Mouse (Mus musculus): Measurements from ENCODE around the gene Kdm5b. TPM values are rescaled to one million over a fixed set of nuclear protein-coding genes. Genes with fewer than 3 reads are reported as not detected.

Kdm5b gene
- polyA plus RNA-seq, 1 experiment from 2014 or later, result 6.4 TPM

GRCm38 (mm10) chr1:134535513-134535912 lies 24.5 kb upstream of the Kdm5b start:
- H3K9ac ChIP-seq (replicated peaks), result no peak overlapping the region
- ATAC-seq, result no peak
- WGBS (ENCODE audit: insufficient replicate concordance), result 68% methylated on average over 3 of the region's 3 CpGs

DNA sequence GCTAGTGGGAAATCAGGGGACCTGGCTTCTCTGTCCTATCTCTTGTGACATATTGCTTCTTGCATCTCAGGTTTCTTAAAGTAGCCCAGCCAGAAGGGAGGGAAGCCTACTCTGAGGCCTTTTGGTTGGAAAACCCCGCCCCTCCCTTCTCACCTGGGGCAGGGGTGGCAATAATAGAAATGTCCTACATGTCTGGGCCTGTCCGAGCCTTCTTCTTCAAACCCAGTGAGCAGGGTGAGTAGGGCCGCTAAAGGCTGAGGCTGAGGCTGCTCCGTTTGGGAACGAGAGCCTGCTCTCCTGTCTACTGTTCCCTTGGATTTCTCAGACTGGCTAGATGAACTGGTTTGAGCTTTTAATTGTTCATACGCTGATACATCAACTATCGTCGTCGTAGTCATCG lies 19.4 kb upstream of the Kdm5b start:
- 88% methylated on average over 10 of the region's 10 CpGs for WGBS (ENCODE audit: insufficient replicate concordance)
- no peak for TF ChIP-seq CTCF (IDR thresholded peaks at IDR 0.05; ENCODE audit: low read depth)
- TF ChIP-seq EP300 (IDR thresholded peaks at IDR 0.05; ENCODE audit: low read depth), result no peak
- ATAC-seq (no peak), DNase-seq (no peak)
- Histone ChIP-seq H3K4me3 (ENCODE audit: low read depth, low read length) (no peak overlapping the region), H3K9ac (replicated peaks) (no peak overlapping the region), H3K27ac (ENCODE audit: low read depth) (no peak overlapping the region), H3K27me3 (ENCODE audit: insufficient read depth, low read length) (no peaks in the 10 kb centered on the region), H3K36me3 (replicated peaks; ENCODE audit: insufficient read depth, low read length) (no peaks in the 10 kb centered on the region), H3K4me2 (ENCODE audit: low read depth, low read length) (no peak overlapping the region), H3K9me3 (ENCODE audit: low read length) (no peaks in the 10 kb centered on the region), H3K4me1 (ENCODE audit: insufficient read depth) (0 out of 2 replicates have a peak, but pooled peaks cover 3% of the 10 kb centered on the region)

More at GRCm38 (mm10) chr1:134535513-134535912, 24.5 kb upstream of the Kdm5b start:
- no peak for DNase-seq
- H3K27me3 ChIP-seq (ENCODE audit: insufficient read depth, low read length), result no peaks in the 10 kb centered on the region
- H3K27ac ChIP-seq (ENCODE audit: low read depth), result no peak overlapping the region
- no peaks in the 10 kb centered on the region for H3K9me3 ChIP-seq (ENCODE audit: low read length)
- 0 out of 2 replicates have a peak, but pooled peaks cover 4% of the 10 kb centered on the region for H3K4me1 ChIP-seq (ENCODE audit: insufficient read depth)
- no peaks in the 10 kb centered on the region for H3K36me3 ChIP-seq (replicated peaks; ENCODE audit: insufficient read depth, low read length)
- H3K4me3 ChIP-seq (ENCODE audit: low read depth, low read length), result no peak overlapping the region
- TF ChIP-seq CTCF (IDR thresholded peaks at IDR 0.05; ENCODE audit: low read depth) (no peak), EP300 (IDR thresholded peaks at IDR 0.05; ENCODE audit: low read depth) (no peak)
- no peak overlapping the region; the same call in 1 of the 2 replicates for H3K4me2 ChIP-seq (ENCODE audit: low read depth, low read length)

DNA sequence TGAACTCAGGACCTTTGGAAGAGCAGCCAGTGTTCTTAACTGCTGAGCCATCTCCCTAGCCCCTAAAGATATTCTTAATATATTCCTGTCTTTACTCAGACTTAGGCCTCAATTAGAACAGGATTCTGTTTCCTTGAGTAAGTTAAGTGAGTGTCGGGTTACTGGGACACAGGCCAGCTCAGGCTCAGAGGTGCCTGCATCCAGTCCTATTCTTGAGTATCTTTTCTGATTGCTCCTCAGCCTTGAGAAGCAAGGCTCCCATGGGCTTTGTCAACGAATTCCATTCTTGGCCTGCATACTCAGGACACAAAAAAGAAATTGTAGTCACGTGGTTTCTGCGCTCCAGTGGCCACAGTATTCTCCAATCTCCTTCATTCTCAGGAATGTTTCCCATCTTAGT lies 11.7 kb upstream of the Kdm5b start:
- no peak overlapping the region for H3K27ac ChIP-seq (ENCODE audit: low read depth)
- H3K36me3 ChIP-seq (replicated peaks; ENCODE audit: insufficient read depth, low read length), result no peaks in the 10 kb centered on the region
- no peaks in the 10 kb centered on the region for H3K27me3 ChIP-seq (ENCODE audit: insufficient read depth, low read length)
- 82% methylated on average over 4 of the region's 4 CpGs for WGBS (ENCODE audit: insufficient replicate concordance)
- H3K9ac ChIP-seq (replicated peaks), result no peak overlapping the region
- TF ChIP-seq CTCF (IDR thresholded peaks at IDR 0.05; ENCODE audit: low read depth), result no peak
- TF ChIP-seq EP300 (IDR thresholded peaks at IDR 0.05; ENCODE audit: low read depth), result no peak
- no peaks in the 10 kb centered on the region for H3K4me1 ChIP-seq (ENCODE audit: insufficient read depth)
- no peaks in the 10 kb centered on the region for H3K9me3 ChIP-seq (ENCODE audit: low read length)
- H3K4me2 ChIP-seq (ENCODE audit: low read depth, low read length), result no peak overlapping the region
- DNase-seq, result no peak
- ATAC-seq, result no peak
- H3K4me3 ChIP-seq (ENCODE audit: low read depth, low read length), result no peak overlapping the region

GRCm38 (mm10) chr1:134549632-134550132 lies 10.3 kb upstream of the Kdm5b start, which contains the start of gene Mgat4e:
Gene Mgat4e (minus strand): TSS chr1:134549682.
- Histone ChIP-seq H3K4me2 (ENCODE audit: low read depth, low read length) (no peak within 1 kb of the TSS), H3K36me3 (replicated peaks; ENCODE audit: insufficient read depth, low read length) (no peaks in the 10 kb centered on the region), H3K9me3 (ENCODE audit: low read length) (no peaks in the 10 kb centered on the region), H3K4me1 (ENCODE audit: insufficient read depth) (no peaks in the 10 kb centered on the region), H3K4me3 (ENCODE audit: low read depth, low read length) (no peak within 1 kb of the TSS), H3K9ac (replicated peaks) (no peak within 1 kb of the TSS), H3K27me3 (ENCODE audit: insufficient read depth, low read length) (no peaks in the 10 kb centered on the region), H3K27ac (ENCODE audit: low read depth) (no peak within 1 kb of the TSS)
- whole genome bisulfite sequencing (ENCODE audit: insufficient replicate concordance), result 33% methylated on average over 7 of the region's 7 CpGs
- ATAC-seq (no peak), DNase-seq (no peak)
- TF ChIP-seq EP300 (IDR thresholded peaks at IDR 0.05; ENCODE audit: low read depth) (no peak), CTCF (IDR thresholded peaks at IDR 0.05; ENCODE audit: low read depth) (no peak)

DNA sequence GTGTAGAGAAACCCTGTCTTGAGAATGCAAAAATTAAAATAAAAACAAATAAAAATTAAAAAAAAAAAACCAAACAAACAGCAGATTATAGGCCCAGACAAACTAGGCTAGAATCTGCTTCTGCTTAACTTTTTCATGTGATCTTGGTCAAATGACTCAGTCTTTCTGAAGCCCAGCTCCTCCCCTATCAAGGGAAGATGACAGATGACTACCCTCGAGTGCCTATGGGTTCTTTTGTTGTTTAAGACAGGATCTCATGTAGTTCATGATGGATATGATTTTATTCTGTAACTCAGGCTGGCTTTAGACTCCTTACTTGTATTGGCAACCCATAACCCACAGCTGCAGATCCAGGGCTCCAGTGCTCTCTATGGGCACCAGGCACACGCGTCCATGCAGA lies 8.1 kb upstream of the Kdm5b start:
- ATAC-seq, result no peak
- no peak overlapping the region for H3K4me3 ChIP-seq (ENCODE audit: low read depth, low read length)
- H3K4me2 ChIP-seq (ENCODE audit: low read depth, low read length), result no peak overlapping the region
- H3K4me1 ChIP-seq (ENCODE audit: insufficient read depth), result peaks cover 13% of the 10 kb centered on the region
- no peak for TF ChIP-seq CTCF (IDR thresholded peaks at IDR 0.05; ENCODE audit: low read depth)
- TF ChIP-seq EP300 (IDR thresholded peaks at IDR 0.05; ENCODE audit: low read depth), result no peak
- no peak overlapping the region for H3K27ac ChIP-seq (ENCODE audit: low read depth)
- H3K36me3 ChIP-seq (replicated peaks; ENCODE audit: insufficient read depth, low read length), result no peaks in the 10 kb centered on the region
- no peaks in the 10 kb centered on the region for H3K27me3 ChIP-seq (ENCODE audit: insufficient read depth, low read length)
- 81% methylated on average over 3 of the region's 3 CpGs for WGBS (ENCODE audit: insufficient replicate concordance)
- no peak for DNase-seq
- no peak overlapping the region for H3K9ac ChIP-seq (replicated peaks)
- no peaks in the 10 kb centered on the region for H3K9me3 ChIP-seq (ENCODE audit: low read length)

DNA sequence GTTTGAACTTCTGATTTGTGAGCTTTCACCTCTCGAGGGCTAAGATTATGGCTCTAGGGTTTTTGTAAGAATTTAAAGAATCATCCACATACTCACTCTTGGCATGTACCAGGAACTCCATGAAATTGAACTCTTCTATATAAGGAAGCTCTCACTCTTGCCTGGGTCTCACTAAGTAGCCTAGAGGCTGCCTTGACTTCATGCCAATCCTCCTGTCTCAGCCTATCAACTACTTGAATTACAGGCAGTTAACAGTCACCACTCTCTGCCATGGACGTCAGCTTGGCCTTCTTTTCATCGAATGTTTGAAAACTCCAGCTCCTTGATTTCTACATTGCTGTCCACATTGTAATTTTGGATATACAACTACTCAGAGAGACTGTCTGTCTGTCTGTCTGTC lies 7.6 kb upstream of the Kdm5b start:
- no peak overlapping the region for H3K27ac ChIP-seq (ENCODE audit: low read depth)
- peaks cover 16% of the 10 kb centered on the region for H3K4me1 ChIP-seq (ENCODE audit: insufficient read depth)
- no peaks in the 10 kb centered on the region for H3K36me3 ChIP-seq (replicated peaks; ENCODE audit: insufficient read depth, low read length)
- H3K27me3 ChIP-seq (ENCODE audit: insufficient read depth, low read length), result no peaks in the 10 kb centered on the region
- no peaks in the 10 kb centered on the region for H3K9me3 ChIP-seq (ENCODE audit: low read length)
- no peak overlapping the region for H3K9ac ChIP-seq (replicated peaks)
- 73% methylated on average over 3 of the region's 3 CpGs for WGBS (ENCODE audit: insufficient replicate concordance)
- H3K4me2 ChIP-seq (ENCODE audit: low read depth, low read length), result no peak overlapping the region
- DNase-seq (no peak), ATAC-seq (no peak)
- TF ChIP-seq CTCF (IDR thresholded peaks at IDR 0.05; ENCODE audit: low read depth), result no peak
- TF ChIP-seq EP300 (IDR thresholded peaks at IDR 0.05; ENCODE audit: low read depth), result no peak
- no peak overlapping the region for H3K4me3 ChIP-seq (ENCODE audit: low read depth, low read length)

Data from liver, postnatal 0 days (tissue).